Mouse (Mus musculus) CH12.LX (cell line): ENCODE results near the gene Zfp281.

Source experiments
- CTCF ChIP-seq, 2 experiments: IDR thresholded peaks in 1 of 2; conservative IDR thresholded peaks in 1 of 2; 2 replicates each; pipeline ENCODE4 v1.5.1; 2011 to 2012; ENCODE audit warnings: low read depth in 2 of 2, low read length in 2 of 2, improper control_type of control experiment in 1 of 2, inconsistent platforms in 1 of 2, mild to moderate bottlenecking in 1 of 2, moderate library complexity in 1 of 2
- EP300 ChIP-seq: IDR thresholded peaks from 2 replicates; pipeline ENCODE4 v1.6.1; 2011; ENCODE audit warnings: low read length, improper control_type of control experiment
- MEF2A ChIP-seq: IDR thresholded peaks from 2 replicates; pipeline ENCODE4 v1.6.1; 2014; ENCODE audit warnings: low read depth, mild to moderate bottlenecking, inconsistent platforms, low read length, improper control_type of control experiment, borderline replicate concordance
- UBTF ChIP-seq: IDR thresholded peaks from 2 replicates; pipeline ENCODE4 v1.6.1; 2012; ENCODE audit warnings: low read depth, mild to moderate bottlenecking, inconsistent platforms, low read length, improper control_type of control experiment, moderate library complexity

DNA sequence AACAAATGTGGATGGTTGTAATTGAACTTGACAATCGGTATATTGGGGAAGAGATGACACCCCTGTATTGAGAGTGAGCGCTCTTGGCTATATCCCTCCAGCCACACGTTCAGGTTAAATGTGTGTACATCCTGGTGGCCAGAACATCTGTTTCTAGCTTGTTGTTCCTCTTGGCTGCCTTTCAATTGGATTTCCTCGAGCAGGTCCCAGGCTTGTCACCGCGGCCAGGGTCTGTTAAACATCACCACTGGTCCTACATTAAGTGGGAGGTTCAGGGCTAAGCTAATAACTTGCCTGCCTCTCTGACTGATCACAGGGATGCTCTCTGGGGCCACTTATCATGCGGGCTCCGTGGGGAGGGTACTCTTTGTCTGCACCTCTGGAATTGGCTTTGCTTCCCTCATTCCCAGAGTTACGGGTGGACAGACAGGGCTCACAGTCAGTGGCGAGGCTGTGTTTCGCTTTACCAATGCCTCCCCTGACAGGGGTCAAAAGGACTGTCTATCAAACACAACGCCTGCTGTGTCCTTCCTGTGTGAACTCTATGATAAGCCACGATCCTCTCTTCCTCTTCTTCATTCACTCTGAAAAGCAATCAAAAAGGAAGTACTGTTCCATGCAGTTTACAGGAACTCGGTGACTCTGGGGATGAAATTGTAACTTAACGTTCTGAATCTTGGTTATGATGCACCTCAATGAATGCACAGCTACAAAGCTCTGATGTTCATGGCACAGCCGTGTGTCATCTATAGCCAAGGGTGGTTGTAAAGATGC lies 46.6 kb upstream of the Zfp281 start:
- TF ChIP-seq EP300 (no peak), CTCF (conservative IDR thresholded peaks at IDR 0.05 in 1 of 2, IDR thresholded peaks at IDR 0.05 in 1 of 2; ENCODE audit: low read depth in 2 of 2, low read length in 2 of 2) (no peak), UBTF (no peak), MEF2A (no peak)
